Mouse (Mus musculus) left cerebral cortex, adult 18-20 months (tissue): ENCODE results near the gene Adra2b. TPM values are rescaled to one million over a fixed set of nuclear protein-coding genes. Genes with fewer than 3 reads are reported as not detected.

Experiments used
- DNase-seq, 2 experiments: peaks; one replicate each; pipeline ENCODE4 v3.0.0; 2021 to 2022; ENCODE audit warnings: low spot score in 2 of 2, mixed read lengths in 1 of 2
- total RNA-seq, 2 experiments: library from RNA; stranded (reverse); gene quantifications; 2 replicates each; pipeline ENCODE4 v1.2.3; 2021

The Adra2b gene
- total RNA-seq, 2 experiments from 2014 or later, result 0.60 to 1.0 TPM

DNA sequence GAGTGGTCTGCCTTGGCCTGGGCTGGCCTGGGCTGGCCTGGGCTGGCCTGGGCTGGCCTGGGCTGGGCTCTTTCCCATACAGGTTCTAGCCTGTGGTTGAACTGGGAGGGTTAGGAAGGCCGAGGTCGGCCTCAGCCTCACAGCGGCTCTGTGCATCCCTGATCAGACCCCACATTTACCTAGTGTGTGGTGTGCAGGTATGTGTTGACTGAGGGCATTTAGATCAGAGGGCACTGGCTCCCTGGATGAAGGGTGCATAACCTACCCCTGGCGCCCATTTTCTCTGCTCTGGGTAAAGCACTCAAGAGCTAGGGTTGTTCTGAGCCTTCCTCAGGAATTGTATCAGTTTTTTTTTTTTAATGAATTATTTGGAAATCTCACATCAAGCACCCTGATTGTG is 24.6 kb upstream of the Adra2b start, which contains the start of gene Astl:
TSS of gene Astl (plus strand) at position 224 of the 400 bp plus-strand sequence.
- DNase-seq, result no peak

DNA sequence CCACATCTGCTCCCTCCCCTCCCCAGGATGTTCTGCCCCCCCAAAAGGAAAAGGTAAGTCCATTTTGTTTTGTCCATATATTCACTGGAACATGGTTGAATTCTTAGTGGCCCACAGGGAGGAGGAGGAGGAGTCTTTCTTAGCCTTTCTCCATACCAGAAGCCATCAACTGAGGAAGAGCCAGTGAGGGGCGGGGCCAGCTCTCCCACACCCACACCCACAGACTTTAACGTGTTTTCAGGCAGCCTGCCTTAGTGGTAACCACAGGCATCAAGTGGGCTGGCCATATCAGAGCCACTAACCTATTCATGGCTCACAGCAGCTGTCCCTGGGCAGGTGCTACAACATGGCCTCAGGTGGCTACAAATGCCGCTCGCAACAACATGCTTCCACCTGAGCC is 24.2 kb upstream of the Adra2b start:
- no peak for DNase-seq

DNA sequence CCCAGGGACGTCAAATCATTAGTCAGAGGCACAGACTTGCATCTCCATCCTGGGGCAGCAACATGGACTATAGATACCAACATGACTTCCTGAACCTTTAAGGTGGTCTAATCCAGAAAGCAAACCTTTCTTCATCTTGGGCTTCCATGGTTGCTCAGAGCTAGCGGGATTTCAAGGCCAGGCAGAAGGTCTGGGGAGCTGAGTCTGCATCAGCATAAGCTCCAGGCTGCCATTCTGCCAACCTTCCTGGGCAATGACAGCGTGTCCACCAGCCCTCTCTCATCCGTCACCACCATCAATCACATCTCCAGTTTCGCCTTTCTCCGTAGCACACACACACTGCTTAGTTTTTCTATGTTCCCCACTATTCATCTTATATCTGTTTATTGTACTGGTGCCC is 23.7 kb upstream of the Adra2b start:
- DNase-seq, result no peak

DNA sequence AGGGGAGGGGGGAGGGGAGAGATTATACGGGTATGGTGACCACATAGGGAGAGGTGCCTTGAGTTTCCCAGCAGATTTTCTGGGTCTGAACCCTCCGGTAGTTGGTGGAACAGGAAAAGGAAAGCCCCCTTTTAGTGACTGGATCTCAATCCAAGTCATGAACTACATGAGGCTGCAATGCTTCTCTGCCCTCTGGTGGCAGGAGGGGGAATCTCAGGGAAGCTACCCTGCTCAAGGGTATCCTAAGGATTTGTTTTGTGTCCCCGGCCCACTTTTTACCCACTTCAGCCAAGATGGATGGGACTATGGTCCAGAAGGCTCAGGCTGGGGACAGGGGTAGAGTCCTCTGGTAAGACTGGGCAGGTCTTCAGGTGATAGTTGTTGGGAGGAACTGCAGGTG is 21.8 kb upstream of the Adra2b start:
- DNase-seq, result peak; percentile 50 to 57

DNA sequence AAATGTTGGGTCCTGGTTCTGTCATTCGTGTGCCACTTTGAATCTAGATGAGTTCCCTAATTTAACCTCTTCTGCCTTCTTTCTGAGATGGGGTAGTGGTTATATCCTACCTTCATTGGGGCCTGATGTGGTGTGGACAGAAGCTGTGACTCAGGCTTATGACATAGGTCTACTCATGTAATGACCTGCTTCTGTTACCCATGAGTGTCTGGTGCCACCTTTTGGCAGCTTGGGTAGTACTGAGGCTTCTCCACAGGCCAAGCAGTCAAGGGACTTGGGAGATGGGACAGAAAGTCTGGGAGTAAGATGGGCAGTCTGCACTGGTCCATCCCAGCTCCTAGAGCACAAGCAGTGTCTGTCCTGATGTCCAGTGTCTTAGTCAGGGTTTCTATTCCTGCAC is 16.7 kb upstream of the Adra2b start:
- no peak for DNase-seq

DNA sequence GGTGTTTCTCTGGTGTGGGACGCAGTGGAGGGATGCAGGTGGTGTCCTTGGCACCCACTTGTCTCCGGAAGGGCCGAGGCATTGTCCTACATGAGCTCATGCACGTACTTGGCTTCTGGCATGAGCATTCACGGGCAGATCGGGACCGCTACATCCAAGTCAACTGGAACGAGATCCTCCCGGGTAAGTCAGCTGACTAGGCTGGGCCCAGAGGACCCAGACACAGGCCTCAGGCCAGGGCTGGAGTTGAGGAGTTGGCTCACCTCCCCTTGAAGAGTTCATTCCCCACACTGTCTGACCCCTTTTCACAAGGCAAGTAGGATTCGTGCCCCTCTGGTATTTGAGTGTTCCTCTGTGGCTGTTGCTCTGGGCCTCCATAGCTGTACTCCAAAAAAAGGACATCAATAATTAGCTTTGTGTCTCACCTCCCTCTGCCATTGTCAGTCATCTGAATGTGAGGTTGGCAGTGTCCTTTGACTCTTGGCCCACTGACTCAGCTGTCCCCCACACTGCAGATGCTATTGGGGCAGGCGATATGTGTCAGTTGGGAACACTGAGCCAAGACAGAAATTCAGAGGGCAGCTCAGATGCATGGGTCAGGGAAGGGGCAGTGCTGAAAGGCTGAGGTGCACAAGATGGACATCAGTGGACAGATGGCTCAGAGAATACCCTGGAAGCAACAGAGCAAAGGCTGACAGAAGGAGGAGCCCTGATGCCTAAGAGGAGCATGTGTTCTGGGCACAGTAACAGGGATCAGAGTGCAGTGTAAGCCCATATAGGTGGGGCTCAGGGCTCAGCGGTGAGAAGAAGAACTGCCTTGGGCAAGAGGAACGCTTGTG is 15.6 kb upstream of the Adra2b start:
- DNase-seq, result no peak

DNA sequence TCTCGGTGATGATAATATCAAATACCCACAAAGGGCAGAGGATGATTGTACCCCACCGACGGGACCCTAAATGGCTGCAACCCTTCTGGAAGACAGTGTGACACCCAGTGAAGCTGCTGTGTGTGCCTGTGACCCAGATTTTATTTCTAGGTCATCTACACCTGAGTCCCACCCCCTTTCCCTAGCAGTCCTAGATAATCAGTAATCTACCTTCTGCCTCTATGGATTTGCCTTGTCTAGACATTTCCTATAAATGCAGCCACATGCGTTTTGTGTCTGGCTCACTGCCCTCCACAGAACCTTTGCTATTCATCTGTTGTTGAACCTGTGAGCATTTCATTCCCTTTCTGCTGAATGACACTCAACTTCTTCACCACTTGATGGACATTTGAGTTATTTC is 9.1 kb upstream of the Adra2b start:
- DNase-seq, result no peak

DNA sequence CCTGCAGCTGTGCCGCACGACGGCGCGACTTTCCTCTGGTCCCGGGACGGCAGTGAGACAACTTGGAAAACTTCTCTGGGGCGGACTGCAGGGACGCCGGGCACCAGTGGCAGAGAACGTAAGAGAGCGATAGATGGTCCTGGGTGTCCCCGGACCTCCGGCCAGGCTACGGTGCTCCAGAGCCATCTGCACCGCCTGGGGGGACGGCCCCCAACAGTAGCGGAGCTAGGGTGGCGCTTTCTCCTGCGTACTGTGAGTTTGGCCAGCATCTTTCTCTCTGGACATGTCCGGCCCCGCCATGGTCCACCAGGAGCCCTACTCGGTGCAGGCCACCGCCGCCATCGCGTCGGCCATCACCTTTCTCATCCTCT is 259 bp downstream of the Adra2b start:
- DNase-seq, result no peak

DNA sequence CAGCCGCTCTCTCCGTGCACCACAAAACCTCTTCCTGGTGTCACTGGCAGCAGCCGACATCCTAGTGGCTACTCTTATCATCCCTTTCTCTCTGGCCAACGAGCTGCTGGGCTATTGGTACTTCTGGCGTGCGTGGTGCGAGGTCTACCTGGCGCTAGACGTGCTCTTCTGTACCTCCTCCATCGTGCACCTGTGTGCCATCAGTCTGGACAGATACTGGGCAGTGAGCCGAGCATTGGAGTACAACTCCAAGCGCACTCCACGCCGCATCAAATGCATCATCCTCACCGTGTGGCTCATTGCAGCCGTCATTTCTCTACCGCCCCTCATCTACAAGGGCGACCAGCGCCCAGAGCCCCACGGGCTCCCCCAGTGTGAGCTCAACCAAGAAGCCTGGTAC is 688 bp downstream of the Adra2b start:
- DNase-seq, result no peak

DNA sequence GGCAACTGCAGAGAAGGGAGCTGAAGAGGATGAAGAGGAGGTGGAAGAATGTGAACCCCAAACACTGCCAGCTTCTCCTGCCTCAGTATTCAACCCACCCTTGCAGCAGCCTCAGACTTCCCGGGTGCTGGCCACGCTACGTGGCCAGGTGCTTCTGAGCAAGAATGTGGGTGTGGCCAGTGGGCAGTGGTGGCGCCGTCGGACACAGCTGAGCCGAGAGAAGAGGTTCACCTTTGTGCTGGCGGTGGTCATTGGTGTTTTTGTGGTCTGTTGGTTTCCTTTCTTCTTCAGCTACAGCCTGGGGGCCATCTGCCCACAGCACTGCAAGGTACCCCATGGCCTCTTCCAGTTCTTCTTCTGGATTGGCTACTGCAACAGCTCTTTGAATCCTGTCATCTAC is 1.4 kb downstream of the Adra2b start:
- no peak for DNase-seq

DNA sequence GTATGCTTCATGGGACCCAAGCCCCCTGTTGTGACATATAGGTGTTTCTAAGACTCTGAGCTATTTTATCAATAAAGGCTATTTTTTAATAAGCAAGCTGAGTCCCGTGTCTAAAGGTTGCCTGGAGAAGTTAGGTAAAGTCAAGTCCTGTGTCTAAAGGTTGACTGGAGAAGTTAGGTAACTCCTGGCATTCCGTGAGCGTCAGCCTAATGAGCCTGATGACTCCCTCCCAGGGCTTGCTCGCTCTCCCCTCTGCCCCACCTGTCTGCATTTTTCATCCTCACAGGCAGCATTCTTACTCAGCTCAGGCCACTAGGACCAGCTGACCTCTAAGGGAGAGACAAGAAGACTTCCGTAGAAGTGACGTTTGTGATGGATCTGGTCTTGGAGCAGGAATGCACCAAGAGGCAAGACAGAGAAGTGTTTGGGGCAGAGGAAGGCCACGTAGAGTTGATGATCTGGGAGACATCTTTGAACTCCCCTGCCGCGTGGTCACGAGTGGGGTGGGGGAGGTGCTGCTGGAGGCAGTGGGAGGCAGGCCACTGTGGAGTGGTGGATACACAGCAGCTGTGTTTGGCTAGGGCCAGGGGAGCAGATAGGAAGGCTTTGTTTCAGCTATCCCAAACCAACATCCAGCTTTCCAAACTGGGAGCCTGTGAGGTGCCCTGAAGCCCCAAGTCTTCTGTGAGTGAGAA is 4.3 kb downstream of the Adra2b start:
- DNase-seq, result no peak

DNA sequence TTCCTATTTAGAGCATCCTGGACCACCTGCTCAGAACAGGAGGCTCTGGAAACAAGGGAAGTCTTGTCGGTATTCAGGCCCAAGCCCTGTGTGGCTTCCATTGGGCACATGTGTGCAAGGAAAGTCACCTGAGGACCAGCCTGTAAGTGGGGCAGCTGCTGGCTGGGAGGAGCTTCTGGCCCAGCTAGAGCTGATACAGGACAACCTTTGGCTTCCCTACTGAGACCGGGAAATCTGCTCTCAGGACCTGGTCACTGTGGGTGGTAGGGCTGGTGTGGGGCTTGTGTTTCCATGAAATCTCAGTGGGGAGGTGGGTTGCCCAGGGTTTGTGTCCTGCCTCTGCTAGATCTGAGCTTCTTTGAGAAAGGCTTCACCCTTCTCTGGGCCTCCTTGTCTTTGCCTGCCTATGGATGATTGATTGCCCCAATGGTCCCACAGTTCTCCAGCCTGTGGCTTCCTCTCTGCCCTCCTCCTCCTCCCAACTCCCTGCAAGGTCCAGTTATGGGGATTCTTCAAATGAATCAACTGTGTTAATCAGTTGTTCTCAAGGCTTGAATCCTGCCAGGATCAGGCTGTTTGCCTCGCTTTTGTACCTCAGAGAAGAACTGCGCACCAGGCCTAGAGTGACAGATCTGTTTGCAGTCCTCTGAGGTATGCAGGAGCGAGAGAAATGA is 6.8 kb downstream of the Adra2b start:
- no peak for DNase-seq

DNA sequence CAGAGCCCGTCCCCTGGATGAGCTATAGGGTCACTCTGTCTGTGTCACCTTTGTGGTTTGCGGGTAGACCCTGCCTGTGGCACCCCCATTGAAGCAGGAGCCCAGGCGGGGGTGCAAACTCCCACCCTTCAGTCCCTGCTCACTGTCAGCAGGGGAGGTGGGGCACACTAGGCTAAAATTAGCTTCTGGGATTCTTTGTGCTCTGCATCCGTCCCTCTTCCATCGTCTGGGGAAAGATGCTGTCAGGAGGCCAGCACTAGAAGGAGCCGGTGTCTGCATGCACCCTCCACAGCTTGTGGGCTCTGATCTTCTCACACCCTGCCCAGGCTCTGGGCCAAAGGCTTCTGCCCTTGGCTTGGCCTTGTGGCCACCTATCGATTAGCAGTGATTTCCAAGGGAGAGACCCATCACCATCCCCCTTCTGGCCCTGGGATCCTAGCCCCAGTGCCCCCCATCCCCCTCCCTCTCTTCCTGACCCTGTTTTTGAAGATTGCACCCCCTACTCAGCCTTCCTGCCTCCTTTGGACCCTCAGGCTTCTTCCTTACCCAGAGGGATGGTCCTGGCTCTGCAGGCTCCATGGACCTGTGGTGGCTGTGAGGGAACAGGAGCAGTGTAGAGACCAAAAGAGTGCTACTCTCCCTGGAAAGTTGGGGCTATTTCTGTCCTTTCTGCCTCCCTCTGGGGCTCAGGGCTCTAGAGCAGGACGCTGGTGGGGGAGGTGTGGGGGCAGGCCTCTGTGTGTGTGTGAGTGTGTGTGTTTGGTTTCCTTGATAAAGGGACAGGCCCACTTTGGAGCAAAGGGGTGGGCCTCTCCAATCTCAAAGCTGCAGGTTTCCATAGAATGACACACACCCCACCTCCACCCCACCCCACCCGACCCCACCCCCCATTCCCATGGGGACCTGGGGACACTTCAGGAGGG is 7.8 kb downstream of the Adra2b start:
- no peak for DNase-seq

DNA sequence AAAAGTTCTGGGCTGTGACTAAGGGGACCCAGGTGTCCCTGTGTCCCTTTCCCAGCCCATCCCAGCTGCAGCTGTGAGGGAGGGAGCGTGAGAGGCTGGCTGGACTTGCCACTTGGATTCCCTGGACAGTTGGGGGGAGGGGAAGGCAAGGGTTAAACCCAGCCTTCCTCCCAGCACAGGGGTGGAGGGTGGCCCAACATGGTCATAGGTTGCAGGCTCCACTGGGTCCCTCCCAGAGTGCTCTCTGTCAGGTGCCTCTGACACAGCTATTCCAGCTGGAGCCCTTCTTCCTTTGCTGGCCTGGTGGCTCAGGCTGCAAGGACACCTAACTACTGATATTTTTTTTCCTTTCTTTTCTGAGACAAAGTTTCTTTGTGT is 8.5 kb downstream of the Adra2b start:
- no peak for DNase-seq

DNA sequence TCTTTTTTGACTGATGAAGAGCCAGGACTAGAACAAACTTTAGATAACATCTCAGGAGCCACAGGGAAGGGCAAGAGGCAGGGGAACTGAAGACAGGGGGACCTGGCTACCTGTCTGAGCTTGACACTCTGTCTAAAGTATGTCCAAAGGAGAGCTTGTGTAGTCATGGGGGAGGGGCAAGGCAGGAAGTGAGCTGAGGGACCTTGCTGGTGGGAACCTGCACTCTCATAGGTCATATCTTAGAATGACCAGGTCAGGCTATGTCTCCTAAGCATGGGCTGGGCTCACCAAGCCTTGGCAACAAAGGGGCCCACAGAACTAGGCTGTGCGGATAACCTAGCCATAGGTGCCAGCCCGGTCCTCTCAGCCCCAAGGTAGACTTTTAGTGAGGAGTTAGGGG is 9.1 kb downstream of the Adra2b start:
- no peak for DNase-seq

DNA sequence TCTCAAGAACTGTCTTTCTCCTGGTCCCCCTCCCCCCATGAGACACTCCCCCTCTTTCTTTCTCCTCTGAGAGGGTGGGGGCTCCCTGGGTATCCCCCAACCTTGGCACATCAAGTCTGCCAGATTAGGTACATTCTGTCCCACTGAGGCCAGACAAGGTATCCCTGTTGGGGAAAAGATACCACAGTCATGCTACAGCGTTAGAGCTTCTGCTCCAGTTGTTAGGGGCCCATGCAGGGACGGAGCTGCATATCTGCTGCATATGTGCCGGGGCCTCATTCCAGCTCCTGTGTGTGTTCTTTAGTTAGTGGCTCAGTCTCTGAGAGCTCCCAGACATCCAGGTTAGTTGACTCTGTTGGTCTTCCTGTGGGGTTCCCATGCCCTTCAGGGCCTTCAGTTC is 11.1 kb downstream of the Adra2b start:
- no peak for DNase-seq

DNA sequence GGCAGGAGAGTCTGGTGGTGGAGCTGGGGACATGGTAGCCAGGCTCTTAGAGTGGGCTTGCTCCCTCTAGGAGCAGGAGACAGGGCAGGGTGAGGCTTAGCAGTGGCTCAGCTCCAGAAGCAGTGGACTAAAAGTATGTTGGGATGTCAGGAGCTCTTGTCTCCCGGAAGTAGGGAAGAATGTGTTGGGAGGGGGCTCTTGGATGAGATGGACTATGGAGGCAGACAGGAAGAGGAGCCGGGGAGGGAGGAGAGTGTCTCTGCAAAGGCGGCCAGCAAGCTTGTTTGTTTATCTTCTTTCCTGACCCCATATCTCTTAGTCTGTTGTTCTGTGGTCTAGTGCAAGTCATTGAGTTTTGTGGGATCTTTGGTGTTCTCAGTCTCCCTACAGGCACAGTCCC is 12.1 kb downstream of the Adra2b start:
- no peak for DNase-seq

DNA sequence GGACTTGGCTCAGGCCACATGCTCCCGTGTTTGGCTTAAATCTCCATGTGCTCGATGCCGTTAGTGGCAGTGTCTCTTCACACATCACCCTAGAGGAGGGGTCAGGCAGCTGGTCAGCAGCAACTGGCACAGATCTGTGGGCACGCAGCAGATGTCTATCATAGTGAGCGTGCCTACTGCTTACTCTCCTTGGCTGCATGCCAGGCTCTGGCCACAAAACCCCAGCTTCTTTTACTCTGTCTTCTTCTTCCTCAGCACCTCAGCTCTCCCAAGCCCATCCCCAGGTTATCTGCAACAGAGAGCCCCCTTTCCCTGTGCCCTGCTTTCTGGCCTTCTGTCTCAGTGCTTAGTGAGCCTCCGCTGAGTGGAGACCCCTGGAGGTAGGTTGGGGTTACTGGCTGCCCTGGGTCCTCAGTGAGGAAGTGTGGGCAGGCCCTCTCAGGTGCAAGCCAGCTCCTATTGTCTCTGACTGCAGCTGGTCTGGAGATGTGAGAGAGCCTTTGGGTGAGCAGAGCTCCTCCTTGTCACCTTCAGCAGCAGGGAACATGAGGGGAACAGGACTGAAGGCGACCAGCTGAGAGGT is 12.8 kb downstream of the Adra2b start:
- DNase-seq, result no peak

DNA sequence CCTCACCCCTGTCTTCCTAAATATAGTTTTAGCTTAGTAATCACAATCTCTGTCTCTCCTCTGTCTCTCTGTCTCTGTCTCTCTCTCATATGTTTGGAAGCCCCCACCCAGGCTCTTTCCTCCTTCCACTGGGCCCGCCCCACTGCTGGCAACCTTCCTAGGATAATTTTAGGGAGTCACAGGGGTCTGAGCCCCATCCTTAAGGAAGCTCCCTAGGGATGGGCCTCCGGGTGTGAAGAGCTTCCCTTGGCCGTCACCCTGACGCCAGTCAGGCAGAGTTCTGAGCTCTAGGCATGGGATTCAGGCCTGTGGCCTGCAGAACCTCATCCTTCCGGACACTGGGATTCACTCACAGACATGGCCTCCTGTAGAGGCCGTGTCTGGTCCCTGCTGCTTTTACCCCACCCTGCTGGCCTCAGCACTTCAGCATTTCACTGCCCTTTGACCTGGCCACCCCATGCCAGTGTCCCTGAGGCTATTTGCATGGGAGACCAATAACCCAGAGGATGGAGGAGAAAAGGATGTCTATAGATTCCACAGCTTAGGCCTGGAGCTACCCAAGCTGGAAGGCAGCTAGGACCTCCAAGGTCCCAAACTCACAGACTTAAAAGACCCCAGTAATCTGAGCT is 13.5 kb downstream of the Adra2b start:
- DNase-seq, result no peak

DNA sequence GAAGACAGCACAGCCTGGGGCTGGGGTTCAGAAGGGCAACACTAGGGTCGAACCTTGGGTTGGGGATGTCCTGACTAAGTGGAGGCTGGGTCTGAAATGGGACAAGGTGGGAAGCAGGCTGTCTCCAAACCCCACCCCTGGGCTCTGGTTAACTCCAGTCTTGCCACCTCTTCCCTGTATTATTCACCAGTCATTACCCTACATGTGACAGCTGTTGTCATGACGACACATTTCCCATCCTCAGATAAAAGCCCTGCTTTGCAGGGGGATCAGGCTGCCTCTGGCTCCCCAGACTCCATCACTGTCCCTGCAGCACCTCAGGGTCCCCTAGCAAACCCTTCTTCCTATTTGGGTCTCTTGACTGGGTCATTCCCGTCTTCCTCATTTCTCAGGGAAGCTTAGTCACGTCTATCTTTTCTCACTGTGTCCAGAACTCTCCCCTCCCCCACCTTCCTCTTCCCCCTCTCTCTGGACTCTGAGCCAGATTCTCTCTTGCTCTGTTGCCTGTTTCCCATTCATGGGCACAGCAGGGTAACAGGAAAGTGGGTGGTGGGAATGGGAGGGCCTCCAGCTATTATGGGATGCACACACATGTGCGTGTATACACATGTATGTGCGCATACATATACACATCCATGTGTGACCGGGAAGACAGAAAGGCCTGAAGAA is 15.1 kb downstream of the Adra2b start:
- DNase-seq, result no peak
